Mouse (Mus musculus) cortical plate, adult 2 months (tissue): ENCODE data around the gene Ldlrad3.

Experiments used
- CTCF ChIP-seq: fragments of 200-500 bp; IDR thresholded peaks from 2 replicates; pipeline ENCODE4 v1.5.1; 2011; ENCODE audit warnings: mild to moderate bottlenecking, control low read depth, low read length; ENCODE audit not compliant: insufficient read depth; ENCODE audit errors: extremely low read depth
- POLR2A ChIP-seq: fragments of 200-500 bp; IDR thresholded peaks from 2 replicates; pipeline ENCODE4 v1.6.1; 2011; ENCODE audit warnings: mild to moderate bottlenecking, low read length, control low read depth; ENCODE audit not compliant: insufficient read depth; ENCODE audit errors: extremely low read depth

DNA sequence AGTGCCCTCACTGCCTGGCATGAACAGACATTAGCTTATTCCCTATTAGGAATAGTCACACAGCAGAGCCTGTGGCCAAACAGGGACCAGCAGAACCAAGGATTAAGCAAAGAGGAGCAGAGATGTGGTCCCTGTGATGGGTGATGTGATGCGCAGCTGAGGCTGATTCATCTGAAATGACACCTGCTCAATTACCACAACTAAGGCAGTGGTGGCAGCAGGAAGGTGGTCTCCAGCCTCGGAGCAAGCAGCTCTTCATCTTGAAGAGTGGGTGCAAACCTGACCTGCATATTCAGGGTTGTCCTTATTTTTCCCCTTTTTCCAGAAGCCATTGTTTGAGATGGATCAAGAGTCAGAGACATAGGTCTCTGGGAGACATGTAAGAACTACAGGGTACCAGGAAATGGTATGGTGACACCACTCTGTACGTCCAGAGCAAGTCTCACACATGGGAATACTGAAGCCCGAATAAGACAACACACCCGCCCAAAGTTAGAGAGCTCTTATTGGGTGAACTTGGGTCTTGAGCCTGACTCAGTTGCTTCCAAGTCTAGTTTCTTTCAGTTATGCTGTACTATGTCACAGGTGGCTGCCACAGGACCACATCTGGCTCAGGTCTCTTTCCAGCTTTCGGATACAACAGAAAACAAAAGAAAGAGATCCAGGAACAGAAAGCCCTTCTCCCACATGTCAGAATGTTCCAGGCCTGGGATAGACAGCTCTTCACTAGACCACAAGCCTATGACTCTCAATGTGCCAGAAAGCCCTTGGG lies 112.7 kb downstream of the Ldlrad3 start:
- TF ChIP-seq POLR2A (no peak), CTCF (no peak)
